Mouse (Mus musculus): ENCODE results near the gene Gapt. TPM values are rescaled to one million over a fixed set of nuclear protein-coding genes. Genes with fewer than 3 reads are reported as not detected.

Gene Gapt
- polyA plus RNA-seq, 1 experiment from 2014 or later: 0.10 TPM

DNA sequence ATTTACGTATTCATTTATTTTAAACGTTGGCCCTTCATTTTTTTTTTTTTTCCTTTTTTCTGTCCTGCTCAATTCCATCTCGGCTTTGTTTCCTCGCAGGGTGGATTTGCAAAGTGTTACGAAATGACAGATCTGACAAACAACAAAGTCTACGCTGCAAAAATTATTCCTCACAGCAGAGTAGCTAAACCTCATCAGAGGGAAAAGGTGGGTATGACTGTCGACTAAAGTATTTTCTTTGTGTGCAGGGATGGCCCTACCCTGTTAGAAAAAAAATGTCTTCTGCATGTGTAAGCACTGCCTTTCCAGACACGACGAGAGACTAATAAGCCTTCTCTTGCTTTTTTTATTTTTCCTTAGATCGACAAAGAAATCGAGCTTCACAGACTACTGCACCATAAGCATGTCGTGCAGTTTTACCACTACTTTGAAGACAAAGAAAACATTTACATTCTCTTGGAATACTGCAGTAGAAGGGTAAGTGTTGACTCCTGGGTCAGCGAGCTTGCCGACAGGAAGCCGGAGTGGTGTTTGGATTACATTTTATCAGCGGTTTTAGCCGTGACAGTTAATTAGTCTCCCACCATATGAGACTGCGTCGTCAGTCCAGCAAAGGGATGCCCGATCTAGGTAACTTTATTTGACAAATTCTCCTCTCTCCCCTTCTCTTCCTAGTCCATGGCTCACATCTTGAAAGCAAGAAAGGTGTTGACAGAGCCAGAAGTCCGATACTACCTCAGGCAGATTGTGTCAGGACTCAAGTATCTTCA lies 39.1 kb upstream of the Gapt start:
- H3K36me3 ChIP-seq (ENCODE audit: control insufficient read depth, insufficient read depth, low read length): peaks cover 24% of the 10 kb centered on the region
- 11% methylated on average over 21 of the region's 21 CpGs for whole genome bisulfite sequencing (ENCODE audit: insufficient replicate concordance)

GRCm38 (mm10) chr13:110395179-110395794 lies 38.3 kb upstream of the Gapt start:
- Histone ChIP-seq H3K27ac (ENCODE audit: low read depth, low read length) (peak overlapping the region; percentile 78), H3K9ac (ENCODE audit: low read depth, low read length) (peak overlapping the region; percentile 96), H3K4me3 (ENCODE audit: low read depth, low read length) (peak overlapping the region; percentile 86), H3K4me2 (peak overlapping the region; percentile 75), H3K36me3 (ENCODE audit: control insufficient read depth, insufficient read depth, low read length) (peaks cover 21% of the 10 kb centered on the region), H3K4me1 (ENCODE audit: control insufficient read depth, insufficient read depth, low read length) (peaks cover 12% of the 10 kb centered on the region), H3K27me3 (ENCODE audit: control insufficient read depth, insufficient read depth, low read length) (no peaks in the 10 kb centered on the region), H3K9me3 (replicated peaks; ENCODE audit: control insufficient read depth, low read length) (no peaks in the 10 kb centered on the region)
- WGBS (ENCODE audit: insufficient replicate concordance): under 1% methylated on average over 38 of the region's 41 CpGs
- peak; percentile 49 for ATAC-seq (replicated peaks; ENCODE audit: insufficient number of reproducible peaks, low FRiP score, low TSS enrichment)

More for the DNA sequence above, 39.1 kb upstream of the Gapt start:
- no peaks in the 10 kb centered on the region for H3K27me3 ChIP-seq (ENCODE audit: control insufficient read depth, insufficient read depth, low read length)
- ATAC-seq (replicated peaks; ENCODE audit: insufficient number of reproducible peaks, low FRiP score, low TSS enrichment): no peak
- H3K9me3 ChIP-seq (replicated peaks; ENCODE audit: control insufficient read depth, low read length): no peaks in the 10 kb centered on the region
- H3K4me2 ChIP-seq: peak overlapping the region; percentile 75
- peaks cover 12% of the 10 kb centered on the region for H3K4me1 ChIP-seq (ENCODE audit: control insufficient read depth, insufficient read depth, low read length)
- peak overlapping the region; percentile 78 for H3K27ac ChIP-seq (ENCODE audit: low read depth, low read length)
- peak overlapping the region; percentile 96 for H3K9ac ChIP-seq (ENCODE audit: low read depth, low read length)
- H3K4me3 ChIP-seq (ENCODE audit: low read depth, low read length): peak overlapping the region; percentile 86

DNA sequence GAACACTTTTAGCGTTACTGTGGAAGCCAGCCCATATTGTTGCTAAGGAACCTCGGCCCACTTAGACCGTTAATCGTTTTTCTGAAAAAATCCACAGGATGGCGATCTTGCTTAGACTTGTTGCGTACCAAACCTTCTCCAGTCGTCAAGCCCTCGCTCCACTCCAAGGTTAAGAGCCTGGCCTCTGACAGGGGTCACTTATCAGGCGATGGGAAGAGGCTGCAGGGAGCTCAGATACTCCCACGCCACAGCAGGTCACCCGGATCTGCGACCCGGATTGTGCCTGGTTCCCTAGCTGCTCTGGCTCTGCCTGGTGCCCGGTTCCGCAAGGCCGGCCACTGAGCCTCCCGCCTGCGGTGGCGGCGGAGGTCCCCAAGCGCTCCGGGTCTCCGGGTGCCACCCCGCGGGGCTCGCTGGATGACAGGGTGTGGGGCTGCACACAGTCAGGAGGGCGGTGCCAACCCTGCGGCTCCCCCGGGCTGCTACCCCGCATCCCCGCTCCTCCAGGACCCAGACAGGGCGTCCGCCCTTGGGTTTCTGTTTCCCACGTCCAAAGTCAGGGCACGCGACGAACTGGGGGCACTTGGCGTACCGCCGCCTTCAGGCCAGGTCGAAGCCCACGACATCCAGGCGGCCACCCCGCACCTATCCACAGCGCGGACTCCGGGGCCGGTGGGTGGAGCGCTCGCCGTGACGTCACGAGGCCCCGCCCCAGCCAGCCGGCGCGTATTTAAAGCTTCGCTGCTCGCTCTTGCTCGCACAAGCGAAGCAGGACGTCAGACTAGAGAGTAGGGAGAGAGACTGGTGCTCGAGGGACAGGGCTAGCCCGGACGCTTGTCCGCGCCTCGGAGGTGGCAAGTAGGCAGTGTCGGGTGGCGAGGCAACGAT lies 37.5 kb upstream of the Gapt start, which contains the start of gene Plk2:
TSS of gene Plk2 (plus strand) at position 756 of the 888 bp plus-strand sequence.
- under 1% methylated on average over 64 of the region's 71 CpGs for WGBS (ENCODE audit: insufficient replicate concordance)

GRCm38 (mm10) chr13:110392631-110393030 lies 35.6 kb upstream of the Gapt start:
- Histone ChIP-seq H3K27ac (ENCODE audit: low read depth, low read length) (no peak overlapping the region), H3K27me3 (ENCODE audit: control insufficient read depth, insufficient read depth, low read length) (no peaks in the 10 kb centered on the region), H3K36me3 (ENCODE audit: control insufficient read depth, insufficient read depth, low read length) (no peaks in the 10 kb centered on the region; the same call in 1 of the 2 replicates), H3K9me3 (replicated peaks; ENCODE audit: control insufficient read depth, low read length) (no peaks in the 10 kb centered on the region; the same call in 1 of the 2 replicates), H3K9ac (ENCODE audit: low read depth, low read length) (no peak overlapping the region), H3K4me3 (ENCODE audit: low read depth, low read length) (no peak overlapping the region), H3K4me2 (no peak overlapping the region), H3K4me1 (ENCODE audit: control insufficient read depth, insufficient read depth, low read length) (no peaks in the 10 kb centered on the region)
- ATAC-seq (replicated peaks; ENCODE audit: insufficient number of reproducible peaks, low FRiP score, low TSS enrichment): no peak
- WGBS (ENCODE audit: insufficient replicate concordance): 43% methylated on average over 3 of the region's 3 CpGs

More for the DNA sequence above, 37.5 kb upstream of the Gapt start, which contains the start of gene Plk2:
- Histone ChIP-seq H3K4me3 (ENCODE audit: low read depth, low read length) (peak within 1 kb of the TSS; percentile 86), H3K9ac (ENCODE audit: low read depth, low read length) (peak within 1 kb of the TSS; percentile 96), H3K9me3 (replicated peaks; ENCODE audit: control insufficient read depth, low read length) (no peaks in the 10 kb centered on the region; the same call in 1 of the 2 replicates), H3K4me2 (peak within 1 kb of the TSS; percentile 75), H3K36me3 (ENCODE audit: control insufficient read depth, insufficient read depth, low read length) (peaks cover 14% of the 10 kb centered on the region), H3K4me1 (ENCODE audit: control insufficient read depth, insufficient read depth, low read length) (peaks cover 12% of the 10 kb centered on the region), H3K27ac (ENCODE audit: low read depth, low read length) (peak within 1 kb of the TSS; percentile 79), H3K27me3 (ENCODE audit: control insufficient read depth, insufficient read depth, low read length) (no peaks in the 10 kb centered on the region)
- peak; percentile 91 for ATAC-seq (replicated peaks; ENCODE audit: insufficient number of reproducible peaks, low FRiP score, low TSS enrichment)

DNA sequence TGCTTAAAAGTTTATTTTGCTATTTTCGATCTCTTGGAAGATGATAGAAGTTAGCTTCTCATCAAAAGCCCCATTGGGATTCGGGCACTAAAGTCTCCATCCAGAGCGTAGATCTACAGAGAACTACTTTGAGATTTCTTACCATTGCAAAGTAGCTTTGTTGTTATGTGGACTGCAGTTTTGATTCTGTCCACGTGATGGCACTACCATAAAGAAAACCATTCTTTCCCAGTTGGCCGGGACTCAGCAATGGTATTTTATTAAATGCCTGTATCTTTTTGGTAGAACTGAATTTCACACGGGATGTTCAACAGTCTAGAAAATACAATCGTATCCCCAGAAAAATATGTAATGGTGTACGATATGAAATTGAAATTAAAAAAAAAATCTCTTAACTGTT lies 35.2 kb upstream of the Gapt start:
- no peak overlapping the region for H3K9ac ChIP-seq (ENCODE audit: low read depth, low read length)
- H3K4me3 ChIP-seq (ENCODE audit: low read depth, low read length): no peak overlapping the region
- H3K27me3 ChIP-seq (ENCODE audit: control insufficient read depth, insufficient read depth, low read length): no peaks in the 10 kb centered on the region
- no peaks in the 10 kb centered on the region for H3K36me3 ChIP-seq (ENCODE audit: control insufficient read depth, insufficient read depth, low read length)
- no peak overlapping the region for H3K4me2 ChIP-seq
- no peak overlapping the region for H3K27ac ChIP-seq (ENCODE audit: low read depth, low read length)
- no peaks in the 10 kb centered on the region; the same call in 1 of the 2 replicates for H3K9me3 ChIP-seq (replicated peaks; ENCODE audit: control insufficient read depth, low read length)
- ATAC-seq (replicated peaks; ENCODE audit: insufficient number of reproducible peaks, low FRiP score, low TSS enrichment): no peak
- WGBS (ENCODE audit: insufficient replicate concordance): 17% methylated on average over 8 of the region's 8 CpGs
- H3K4me1 ChIP-seq (ENCODE audit: control insufficient read depth, insufficient read depth, low read length): no peaks in the 10 kb centered on the region

GRCm38 (mm10) chr13:110384514-110384913 lies 27.5 kb upstream of the Gapt start:
- Histone ChIP-seq H3K27me3 (ENCODE audit: control insufficient read depth, insufficient read depth, low read length) (no peaks in the 10 kb centered on the region), H3K4me3 (ENCODE audit: low read depth, low read length) (no peak overlapping the region), H3K27ac (ENCODE audit: low read depth, low read length) (no peak overlapping the region), H3K36me3 (ENCODE audit: control insufficient read depth, insufficient read depth, low read length) (no peaks in the 10 kb centered on the region), H3K4me1 (ENCODE audit: control insufficient read depth, insufficient read depth, low read length) (no peaks in the 10 kb centered on the region), H3K9me3 (replicated peaks; ENCODE audit: control insufficient read depth, low read length) (no peaks in the 10 kb centered on the region), H3K9ac (ENCODE audit: low read depth, low read length) (no peak overlapping the region), H3K4me2 (no peak overlapping the region)
- WGBS (ENCODE audit: insufficient replicate concordance): 59% methylated on average over 6 of the region's 6 CpGs
- no peak for ATAC-seq (replicated peaks; ENCODE audit: insufficient number of reproducible peaks, low FRiP score, low TSS enrichment)

DNA sequence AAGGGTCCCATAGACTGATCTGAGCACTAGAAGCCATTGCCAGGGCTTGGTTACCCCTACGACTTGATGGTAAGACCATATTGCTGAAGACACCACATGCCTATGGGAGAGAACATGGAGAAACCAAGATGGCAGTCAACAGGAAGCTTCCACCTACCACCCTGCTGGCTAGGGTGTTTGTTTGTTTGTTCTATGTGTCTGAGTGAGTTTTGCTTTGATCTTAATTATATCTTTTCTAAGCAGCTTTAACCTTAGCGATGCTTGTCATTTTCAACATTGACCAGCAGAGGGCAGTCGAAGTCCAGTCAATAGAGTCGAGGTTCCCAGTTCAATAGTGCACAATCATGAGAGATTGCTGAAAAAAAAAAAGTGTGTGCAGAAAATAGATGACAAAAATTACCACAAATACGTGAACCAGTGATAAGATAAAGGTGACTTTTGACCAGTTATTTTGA lies 25.5 kb upstream of the Gapt start:
- no peaks in the 10 kb centered on the region for H3K9me3 ChIP-seq (replicated peaks; ENCODE audit: control insufficient read depth, low read length)
- no peak overlapping the region for H3K27ac ChIP-seq (ENCODE audit: low read depth, low read length)
- no peaks in the 10 kb centered on the region for H3K36me3 ChIP-seq (ENCODE audit: control insufficient read depth, insufficient read depth, low read length)
- H3K27me3 ChIP-seq (ENCODE audit: control insufficient read depth, insufficient read depth, low read length): no peaks in the 10 kb centered on the region
- H3K4me1 ChIP-seq (ENCODE audit: control insufficient read depth, insufficient read depth, low read length): no peaks in the 10 kb centered on the region
- no peak overlapping the region for H3K4me3 ChIP-seq (ENCODE audit: low read depth, low read length)
- 21% methylated on average over 5 of the region's 5 CpGs for WGBS (ENCODE audit: insufficient replicate concordance)
- no peak overlapping the region for H3K4me2 ChIP-seq
- ATAC-seq (replicated peaks; ENCODE audit: insufficient number of reproducible peaks, low FRiP score, low TSS enrichment): no peak
- H3K9ac ChIP-seq (ENCODE audit: low read depth, low read length): no peak overlapping the region

DNA sequence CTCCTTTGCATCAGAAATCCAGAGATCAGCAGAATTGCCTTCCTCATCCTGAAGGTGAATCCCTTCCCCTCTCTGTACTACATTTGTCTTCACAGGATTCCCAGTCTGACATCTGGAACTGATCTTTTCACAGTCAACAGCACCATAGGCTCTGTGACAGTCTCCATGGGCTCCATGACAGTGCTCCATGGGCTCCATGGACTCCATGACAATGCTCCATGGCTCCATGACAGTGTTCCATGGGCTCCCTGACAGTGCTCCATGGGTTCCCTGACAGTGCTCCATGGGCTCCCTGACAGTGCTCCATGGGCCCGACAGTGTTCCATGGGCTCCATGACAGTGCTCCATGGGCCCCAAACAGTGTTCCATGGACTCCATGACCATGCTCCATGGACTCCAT lies 12.7 kb upstream of the Gapt start:
- no peak overlapping the region for H3K27ac ChIP-seq (ENCODE audit: low read depth, low read length)
- ATAC-seq (replicated peaks; ENCODE audit: insufficient number of reproducible peaks, low FRiP score, low TSS enrichment): no peak
- H3K27me3 ChIP-seq (ENCODE audit: control insufficient read depth, insufficient read depth, low read length): no peaks in the 10 kb centered on the region
- no peaks in the 10 kb centered on the region for H3K4me1 ChIP-seq (ENCODE audit: control insufficient read depth, insufficient read depth, low read length)
- no peaks in the 10 kb centered on the region for H3K9me3 ChIP-seq (replicated peaks; ENCODE audit: control insufficient read depth, low read length)
- no peak overlapping the region for H3K4me2 ChIP-seq
- H3K4me3 ChIP-seq (ENCODE audit: low read depth, low read length): no peak overlapping the region
- H3K36me3 ChIP-seq (ENCODE audit: control insufficient read depth, insufficient read depth, low read length): no peaks in the 10 kb centered on the region
- no peak overlapping the region for H3K9ac ChIP-seq (ENCODE audit: low read depth, low read length)
- 82% methylated on average over 1 of the region's 1 CpGs for WGBS (ENCODE audit: insufficient replicate concordance)
